Mouse (Mus musculus) liver, embryonic 12.5 days (tissue): ENCODE results near the gene Hacd4. TPM values are rescaled to one million over a fixed set of nuclear protein-coding genes. Genes with fewer than 3 reads are reported as not detected.
"Not testable (repeated sequence)": the region's sequence is repeated elsewhere in the genome, so short reads cannot be mapped to it uniquely, and the experiment has no call there.

Source experiments
- ATAC-seq: fragments of 200-750 bp; cut with Nextera tagmentation; 2 replicates; pipeline ENCODE4 v1.8.0; 2017; ENCODE audit warnings: moderate number of reproducible peaks, mild to moderate bottlenecking, moderate library complexity
- H3K27ac ChIP-seq: fragments of 300-500 bp; sonication (generic); 2 replicates; pipeline ENCODE4 v1.5.1; 2016; ENCODE audit warnings: mild to moderate bottlenecking
- H3K27me3 ChIP-seq: fragments of 300-500 bp; sonication (generic); replicated peaks from 2 replicates; pipeline ENCODE4 v1.6.1; 2016; ENCODE audit warnings: mild to moderate bottlenecking, moderate library complexity
- H3K36me3 ChIP-seq: fragments of 300-500 bp; sonication (generic); 2 replicates; pipeline ENCODE4 v1.6.1; 2016; ENCODE audit warnings: mild to moderate bottlenecking, moderate library complexity
- H3K4me1 ChIP-seq: fragments of 300-500 bp; sonication (generic); 2 replicates; pipeline ENCODE4 v1.6.1; 2016
- H3K4me2 ChIP-seq: fragments of 300-500 bp; sonication (generic); 2 replicates; pipeline ENCODE4 v1.6.1; 2016; ENCODE audit warnings: mild to moderate bottlenecking, moderate library complexity
- H3K4me3 ChIP-seq: fragments of 300-500 bp; sonication (generic); 2 replicates; pipeline ENCODE4 v1.5.1; 2016; ENCODE audit warnings: mild to moderate bottlenecking, moderate library complexity
- H3K9ac ChIP-seq: fragments of 300-500 bp; sonication (generic); 2 replicates; pipeline ENCODE4 v1.6.1; 2016; ENCODE audit warnings: mild to moderate bottlenecking, moderate library complexity
- H3K9me3 ChIP-seq: fragments of 300-500 bp; sonication (generic); replicated peaks from 2 replicates; pipeline ENCODE4 v1.6.1; 2016; ENCODE audit warnings: mild to moderate bottlenecking, moderate library complexity
- WGBS: fragments of 180-500 bp; shearing (Covaris S2); methylation state at CpG from one replicate; pipeline ENCODE4 v1.1.7; 2016; ENCODE audit not compliant: insufficient replicate concordance; 5-methylcytosine and 5-hydroxymethylcytosine counted together
- polyA plus RNA-seq: library from polyadenylated mRNA; unstranded; fragments of >200 nt; fragmentation: Nextera tagmentation; extraction: Ambion mirVana; gene quantifications from 2 replicates; pipeline ENCODE4 v1.2.1, GENCODE M21; 2016

Gene Hacd4
- polyA plus RNA-seq, 1 experiment from 2014 or later = 5.5 TPM

- H3K27ac ChIP-seq = no peak overlapping the region
- no peak overlapping the region for H3K4me3 ChIP-seq
- H3K9me3 ChIP-seq = no peaks in the 10 kb centered on the region
- no peak overlapping the region for H3K4me2 ChIP-seq
- ATAC-seq = no peak
- no peak overlapping the region for H3K9ac ChIP-seq
- H3K27me3 ChIP-seq = no peaks in the 10 kb centered on the region
- H3K36me3 ChIP-seq = no peaks in the 10 kb centered on the region
- H3K4me1 ChIP-seq = no peaks in the 10 kb centered on the region
These were observed 14.2 kb downstream of the Hacd4 start for GRCm38 (mm10) chr4:88424563-88424962.

GRCm38 (mm10) chr4:88419378-88419777 lies 19.4 kb downstream of the Hacd4 start:
- H3K9me3 ChIP-seq = no peaks in the 10 kb centered on the region

GRCm38 (mm10) chr4:88415017-88415416 lies 23.7 kb downstream of the Hacd4 start:
- H3K36me3 ChIP-seq = 0 out of 2 replicates have a peak, but pooled peaks cover 2% of the 10 kb centered on the region
- no peak overlapping the region for H3K9ac ChIP-seq
- no peaks in the 10 kb centered on the region for H3K27me3 ChIP-seq
- WGBS = 29% methylated on average over 2 of the region's 2 CpGs
- ATAC-seq = no peak
- no peak overlapping the region for H3K4me3 ChIP-seq
- H3K27ac ChIP-seq = no peak overlapping the region
- no peaks in the 10 kb centered on the region for H3K9me3 ChIP-seq
- no peaks in the 10 kb centered on the region for H3K4me1 ChIP-seq
- H3K4me2 ChIP-seq = no peak overlapping the region

More at GRCm38 (mm10) chr4:88419378-88419777, 19.4 kb downstream of the Hacd4 start:
- H3K9ac ChIP-seq = no peak overlapping the region
- H3K4me3 ChIP-seq = no peak overlapping the region
- H3K27ac ChIP-seq = no peak overlapping the region
- H3K4me2 ChIP-seq = no peak overlapping the region
- H3K4me1 ChIP-seq = no peaks in the 10 kb centered on the region
- H3K36me3 ChIP-seq = no peaks in the 10 kb centered on the region
- H3K27me3 ChIP-seq = no peaks in the 10 kb centered on the region
- ATAC-seq = no peak
- 79% methylated on average over 5 of the region's 5 CpGs for WGBS

- Histone ChIP-seq H3K4me2 (no peak overlapping the region), H3K27ac (no peak overlapping the region), H3K9me3 (no peaks in the 10 kb centered on the region), H3K36me3 (peaks cover 16% of the 10 kb centered on the region; the same call in 1 of the 2 replicates), H3K4me1 (no peaks in the 10 kb centered on the region), H3K27me3 (no peaks in the 10 kb centered on the region), H3K9ac (no peak overlapping the region), H3K4me3 (no peak overlapping the region)
- no peak for ATAC-seq
- WGBS = 65% methylated on average over 2 of the region's 2 CpGs
These were observed 26.4 kb downstream of the Hacd4 start for GRCm38 (mm10) chr4:88412331-88412730.

GRCm38 (mm10) chr4:88409279-88409678 lies 29.4 kb downstream of the Hacd4 start:
- Histone ChIP-seq H3K27me3 (no peaks in the 10 kb centered on the region), H3K4me3 (no peak overlapping the region), H3K4me2 (no peak overlapping the region), H3K9me3 (no peaks in the 10 kb centered on the region), H3K9ac (no peak overlapping the region), H3K4me1 (no peaks in the 10 kb centered on the region), H3K27ac (no peak overlapping the region), H3K36me3 (peaks cover 19% of the 10 kb centered on the region; the same call in 1 of the 2 replicates)
- no peak for ATAC-seq
- 82% methylated on average over 4 of the region's 4 CpGs for WGBS

GRCm38 (mm10) chr4:88406887-88407696 lies 31.6 kb downstream of the Hacd4 start:
- H3K27ac ChIP-seq = no peak overlapping the region
- 72% methylated on average over 4 of the region's 4 CpGs for WGBS
- peaks cover 17% of the 10 kb centered on the region; the same call in 1 of the 2 replicates for H3K36me3 ChIP-seq
- no peak for ATAC-seq
- no peaks in the 10 kb centered on the region for H3K4me1 ChIP-seq
- H3K27me3 ChIP-seq = no peaks in the 10 kb centered on the region
- H3K9ac ChIP-seq = no peak overlapping the region
- H3K9me3 ChIP-seq = no peaks in the 10 kb centered on the region
- H3K4me3 ChIP-seq = no peak overlapping the region
- H3K4me2 ChIP-seq = no peak overlapping the region

- Histone ChIP-seq H3K9ac (no peak overlapping the region), H3K27me3 (no peaks in the 10 kb centered on the region), H3K36me3 (peaks cover 7% of the 10 kb centered on the region; the same call in 1 of the 2 replicates), H3K4me2 (no peak overlapping the region), H3K4me3 (no peak overlapping the region), H3K9me3 (no peaks in the 10 kb centered on the region), H3K4me1 (no peaks in the 10 kb centered on the region), H3K27ac (no peak overlapping the region)
- ATAC-seq = no peak
- 78% methylated on average over 6 of the region's 6 CpGs for WGBS
These were observed 35.8 kb downstream of the Hacd4 start for GRCm38 (mm10) chr4:88402884-88403283.

- 83% methylated on average over 7 of the region's 7 CpGs for WGBS
- Histone ChIP-seq H3K27ac (no peak overlapping the region), H3K27me3 (no peaks in the 10 kb centered on the region), H3K4me1 (no peaks in the 10 kb centered on the region), H3K4me3 (no peak overlapping the region), H3K4me2 (no peak overlapping the region), H3K36me3 (no peaks in the 10 kb centered on the region), H3K9ac (no peak overlapping the region), H3K9me3 (no peaks in the 10 kb centered on the region)
- no peak for ATAC-seq
These were observed 37.8 kb downstream of the Hacd4 start for GRCm38 (mm10) chr4:88400992-88401313.

- Histone ChIP-seq H3K4me1 (no peaks in the 10 kb centered on the region), H3K4me2 (no peak overlapping the region), H3K4me3 (no peak overlapping the region), H3K36me3 (no peaks in the 10 kb centered on the region), H3K9ac (no peak overlapping the region), H3K9me3 (no peaks in the 10 kb centered on the region), H3K27me3 (no peaks in the 10 kb centered on the region), H3K27ac (no peak overlapping the region)
- WGBS = 64% methylated on average over 9 of the region's 9 CpGs
- ATAC-seq = no peak
These were observed 38.3 kb downstream of the Hacd4 start for GRCm38 (mm10) chr4:88400302-88400991.

GRCm38 (mm10) chr4:88396995-88397521 lies 41.7 kb downstream of the Hacd4 start:
- no peak for ATAC-seq
- Histone ChIP-seq H3K27ac (no peak overlapping the region), H3K36me3 (peaks cover 4% of the 10 kb centered on the region), H3K9me3 (no peaks in the 10 kb centered on the region), H3K9ac (no peak overlapping the region), H3K4me1 (no peaks in the 10 kb centered on the region), H3K27me3 (no peaks in the 10 kb centered on the region), H3K4me3 (no peak overlapping the region), H3K4me2 (no peak overlapping the region)
- 68% methylated on average over 6 of the region's 6 CpGs for WGBS

- H3K9me3 ChIP-seq = no peaks in the 10 kb centered on the region
- WGBS = 40% methylated on average over 3 of the region's 3 CpGs
- H3K36me3 ChIP-seq = peaks cover 7% of the 10 kb centered on the region
- no peak overlapping the region for H3K9ac ChIP-seq
- H3K4me3 ChIP-seq = no peak overlapping the region
- H3K4me1 ChIP-seq = no peaks in the 10 kb centered on the region
- ATAC-seq = no peak
- H3K27ac ChIP-seq = no peak overlapping the region
- no peak overlapping the region for H3K4me2 ChIP-seq
- no peaks in the 10 kb centered on the region for H3K27me3 ChIP-seq
These were observed 43.0 kb downstream of the Hacd4 start for GRCm38 (mm10) chr4:88395717-88396116.

GRCm38 (mm10) chr4:88390596-88390995 lies 48.1 kb downstream of the Hacd4 start:
- 61% methylated on average over 1 of the region's 1 CpGs for WGBS
- not testable (repeated sequence) for H3K36me3 ChIP-seq, H3K9ac ChIP-seq, H3K9me3 ChIP-seq, H3K4me1 ChIP-seq, ATAC-seq, H3K4me2 ChIP-seq, H3K27ac ChIP-seq, H3K27me3 ChIP-seq, H3K4me3 ChIP-seq
